Mouse (Mus musculus): ENCODE results near the gene Olfr1408. TPM values are rescaled to one million over a fixed set of nuclear protein-coding genes. Genes with fewer than 3 reads are reported as not detected.

Olfr1408 gene
- not detected in 2 replicates for polyA plus RNA-seq (2012; rRNA removed)

GRCm38 (mm10) chr1:173137274-173137673, at the start of gene Olfr1408:
TSS of gene Olfr1408 (minus strand) at chr1:173137374.
- Histone ChIP-seq H3K4me1 (ENCODE audit: control insufficient read depth, insufficient read depth, low read length) (no peaks in the 10 kb centered on the region), H3K27ac (ENCODE audit: insufficient read depth, low read length) (no peak within 1 kb of the TSS), H3K4me3 (ENCODE audit: insufficient read depth, low read length) (no peak within 1 kb of the TSS)
- TF ChIP-seq CTCF (IDR thresholded peaks at IDR 0.05; ENCODE audit: extremely low read depth, insufficient read depth, low read length): no peak
- no peak for TF ChIP-seq POLR2A (IDR thresholded peaks at IDR 0.05; ENCODE audit: extremely low read depth, insufficient read depth, low read length)

- no peak overlapping the region for H3K27ac ChIP-seq (ENCODE audit: insufficient read depth, low read length)
- TF ChIP-seq CTCF (IDR thresholded peaks at IDR 0.05; ENCODE audit: extremely low read depth, insufficient read depth, low read length): no peak
- no peak for TF ChIP-seq POLR2A (IDR thresholded peaks at IDR 0.05; ENCODE audit: extremely low read depth, insufficient read depth, low read length)
- H3K4me1 ChIP-seq (ENCODE audit: control insufficient read depth, insufficient read depth, low read length): no peaks in the 10 kb centered on the region
- H3K4me3 ChIP-seq (ENCODE audit: insufficient read depth, low read length): no peak overlapping the region
Measured at GRCm38 (mm10) chr1:173174154-173174842, 37.1 kb upstream of the Olfr1408 start.

Other genes starting within 250 kb of the Olfr1408 start
- not detected in 2 replicates for gene Apcs, start 242.3 kb downstream of the Olfr1408 start, polyA plus RNA-seq (2012; rRNA removed)
- not detected in 2 replicates for gene Olfr16, start 187.0 kb downstream of the Olfr1408 start, polyA plus RNA-seq (2012; rRNA removed)
- not detected in 2 replicates for gene Olfr1406, start 53.3 kb upstream of the Olfr1408 start, polyA plus RNA-seq (2012; rRNA removed)
- not detected in 2 replicates for gene Olfr218, start 60.4 kb upstream of the Olfr1408 start, polyA plus RNA-seq (2012; rRNA removed)
- not detected in 2 replicates for gene Olfr1404, start 75.0 kb upstream of the Olfr1408 start, polyA plus RNA-seq (2012; rRNA removed)
- gene Fcer1a, start 89.8 kb upstream of the Olfr1408 start, polyA plus RNA-seq (2012; rRNA removed): not detected in 2 replicates
- gene Olfr418, start 128.6 kb upstream of the Olfr1408 start, polyA plus RNA-seq (2012; rRNA removed): not detected in 2 replicates
- gene Mptx2, start 140.4 kb upstream of the Olfr1408 start, polyA plus RNA-seq (2012; rRNA removed): not detected in 2 replicates
- 105 and 115 TPM in 2 replicates for gene Ackr1, start 196.4 kb upstream of the Olfr1408 start, polyA plus RNA-seq (2012; rRNA removed)
- 3.4 and 3.6 TPM in 2 replicates for gene Aim2, start 213.5 kb upstream of the Olfr1408 start, polyA plus RNA-seq (2012; rRNA removed)
- 404 and 407 TPM in 2 replicates for gene Cadm3, start 230.3 kb upstream of the Olfr1408 start, polyA plus RNA-seq (2012; rRNA removed)

Data from cortical plate, adult 2 months (tissue).